Mouse (Mus musculus) ovary, adult 18-20 months (tissue): ENCODE measurements at regions not wholly inside any gene's neighbourhood (a gene's known extent, or its start where the extent isn't known, plus 50 kb on each side); places are given as distances from the start of the nearest gene placed in this dataset.

Source experiments
- DNase-seq: peaks from one replicate; pipeline ENCODE4 v3.0.0; 2022; ENCODE audit warnings: low spot score, mixed read lengths

- no peak for DNase-seq
Measured at GRCm38 (mm10) chr9:22937686-22938391, 285.0 kb upstream of the Bmper start.

- DNase-seq: no peak
Measured at GRCm38 (mm10) chr9:22944992-22945391, 277.9 kb upstream of the Bmper start.

- DNase-seq: no peak
Measured at GRCm38 (mm10) chr9:22945426-22945955, 277.4 kb upstream of the Bmper start.

GRCm38 (mm10) chr9:22952571-22953442 lies 270.1 kb upstream of the Bmper start:
- DNase-seq: no peak

- DNase-seq: no peak
Measured at GRCm38 (mm10) chr9:22962269-22962815, 260.5 kb upstream of the Bmper start.

- DNase-seq: no peak
Measured at GRCm38 (mm10) chr9:22971312-22971711, 251.6 kb upstream of the Bmper start.

GRCm38 (mm10) chr9:22976748-22977147 lies 246.1 kb upstream of the Bmper start:
- no peak for DNase-seq

GRCm38 (mm10) chr9:22979627-22980026 lies 243.2 kb upstream of the Bmper start:
- DNase-seq: no peak

GRCm38 (mm10) chr9:22989508-22989907 lies 233.4 kb upstream of the Bmper start:
- no peak for DNase-seq

- no peak for DNase-seq
Measured at GRCm38 (mm10) chr9:22993531-22993930, 229.3 kb upstream of the Bmper start.

- DNase-seq: no peak
Measured at GRCm38 (mm10) chr9:22995564-22995963, 227.3 kb upstream of the Bmper start.

GRCm38 (mm10) chr9:22998306-22998705 lies 224.6 kb upstream of the Bmper start:
- no peak for DNase-seq

- no peak for DNase-seq
Measured at GRCm38 (mm10) chr9:22999181-22999580, 223.7 kb upstream of the Bmper start.

- DNase-seq: no peak
Measured at GRCm38 (mm10) chr9:23000200-23000599, 222.7 kb upstream of the Bmper start.

- DNase-seq: no peak
Measured at GRCm38 (mm10) chr9:23003195-23004061, 219.4 kb upstream of the Bmper start.

GRCm38 (mm10) chr9:23005005-23005404 lies 217.9 kb upstream of the Bmper start:
- no peak for DNase-seq

- no peak for DNase-seq
Measured at GRCm38 (mm10) chr9:23009462-23010183, 213.3 kb upstream of the Bmper start.

GRCm38 (mm10) chr9:23011316-23011959 lies 211.4 kb upstream of the Bmper start:
- DNase-seq: no peak

- no peak for DNase-seq
Measured at GRCm38 (mm10) chr9:23012130-23012529, 210.7 kb upstream of the Bmper start.

- no peak for DNase-seq
Measured at GRCm38 (mm10) chr9:23016733-23017132, 206.1 kb upstream of the Bmper start.

- no peak for DNase-seq
Measured at GRCm38 (mm10) chr9:23024061-23024460, 198.8 kb upstream of the Bmper start.
